Mouse (Mus musculus): ENCODE measurements at regions not wholly inside any gene's neighbourhood (a gene's known extent, or its start where the extent isn't known, plus 50 kb on each side); places are given as distances from the start of the nearest gene placed in this dataset.

- Histone ChIP-seq H3K9me3 (ENCODE audit: control insufficient read depth, low read length) (no peaks in the 10 kb centered on the region), H3K4me1 (replicated peaks; ENCODE audit: control insufficient read depth, insufficient read depth, low read length) (no peaks in the 10 kb centered on the region), H3K27me3 (ENCODE audit: control insufficient read depth, insufficient read depth, low read length) (no peaks in the 10 kb centered on the region), H3K4me2 (ENCODE audit: low read depth, low read length, severe bottlenecking) (no peak overlapping the region), H3K27ac (ENCODE audit: low read depth, low read length) (no peak overlapping the region), H3K36me3 (ENCODE audit: control insufficient read depth, insufficient read depth, low read length) (no peaks in the 10 kb centered on the region), H3K4me3 (ENCODE audit: low read depth, low read length) (no peak overlapping the region), H3K9ac (ENCODE audit: low read length) (no peak overlapping the region)
- WGBS, result 65% methylated on average over 3 of the region's 3 CpGs
- ATAC-seq (replicated peaks; ENCODE audit: low FRiP score), result no peak
- DNase-seq (ENCODE audit: low spot score), result no peak
Observed at GRCm38 (mm10) chr12:9450620-9451019, 119.3 kb upstream of the Osr1 start.

GRCm38 (mm10) chr12:9460193-9460592 is 109.7 kb upstream of the Osr1 start:
- H3K4me1 ChIP-seq (replicated peaks; ENCODE audit: control insufficient read depth, insufficient read depth, low read length), result no peaks in the 10 kb centered on the region
- no peak overlapping the region for H3K27ac ChIP-seq (ENCODE audit: low read depth, low read length)
- ATAC-seq (replicated peaks; ENCODE audit: low FRiP score), result no peak
- H3K36me3 ChIP-seq (ENCODE audit: control insufficient read depth, insufficient read depth, low read length), result no peaks in the 10 kb centered on the region
- no peak overlapping the region for H3K4me2 ChIP-seq (ENCODE audit: low read depth, low read length, severe bottlenecking)
- H3K4me3 ChIP-seq (ENCODE audit: low read depth, low read length), result no peak overlapping the region
- H3K9me3 ChIP-seq (ENCODE audit: control insufficient read depth, low read length), result no peaks in the 10 kb centered on the region
- no peak overlapping the region for H3K9ac ChIP-seq (ENCODE audit: low read length)
- DNase-seq (ENCODE audit: low spot score), result no peak
- H3K27me3 ChIP-seq (ENCODE audit: control insufficient read depth, insufficient read depth, low read length), result no peaks in the 10 kb centered on the region
- 86% methylated on average over 3 of the region's 3 CpGs for WGBS

- Histone ChIP-seq H3K9me3 (ENCODE audit: control insufficient read depth, low read length) (no peaks in the 10 kb centered on the region), H3K4me3 (ENCODE audit: low read depth, low read length) (no peak overlapping the region), H3K4me1 (replicated peaks; ENCODE audit: control insufficient read depth, insufficient read depth, low read length) (no peaks in the 10 kb centered on the region), H3K36me3 (ENCODE audit: control insufficient read depth, insufficient read depth, low read length) (no peaks in the 10 kb centered on the region), H3K27me3 (ENCODE audit: control insufficient read depth, insufficient read depth, low read length) (no peaks in the 10 kb centered on the region), H3K27ac (ENCODE audit: low read depth, low read length) (no peak overlapping the region), H3K4me2 (ENCODE audit: low read depth, low read length, severe bottlenecking) (no peak overlapping the region), H3K9ac (ENCODE audit: low read length) (no peak overlapping the region)
- WGBS, result 80% methylated on average over 3 of the region's 3 CpGs
- DNase-seq (ENCODE audit: low spot score) (no peak), ATAC-seq (replicated peaks; ENCODE audit: low FRiP score) (no peak)
Observed at GRCm38 (mm10) chr12:9469655-9470470, 100.1 kb upstream of the Osr1 start.

- Histone ChIP-seq H3K36me3 (ENCODE audit: control insufficient read depth, insufficient read depth, low read length) (no peaks in the 10 kb centered on the region), H3K9me3 (ENCODE audit: control insufficient read depth, low read length) (no peaks in the 10 kb centered on the region), H3K4me2 (ENCODE audit: low read depth, low read length, severe bottlenecking) (no peak overlapping the region), H3K4me1 (replicated peaks; ENCODE audit: control insufficient read depth, insufficient read depth, low read length) (no peaks in the 10 kb centered on the region), H3K4me3 (ENCODE audit: low read depth, low read length) (no peak overlapping the region), H3K27ac (ENCODE audit: low read depth, low read length) (no peak overlapping the region), H3K27me3 (ENCODE audit: control insufficient read depth, insufficient read depth, low read length) (no peaks in the 10 kb centered on the region), H3K9ac (ENCODE audit: low read length) (no peak overlapping the region)
- 88% methylated on average over 2 of the region's 2 CpGs for WGBS
- no peak for ATAC-seq (replicated peaks; ENCODE audit: low FRiP score)
- no peak for DNase-seq (ENCODE audit: low spot score)
Observed at GRCm38 (mm10) chr12:9475836-9476235, 94.1 kb upstream of the Osr1 start.

GRCm38 (mm10) chr12:9478201-9478600 is 91.7 kb upstream of the Osr1 start:
- ATAC-seq (replicated peaks; ENCODE audit: low FRiP score) (no peak), DNase-seq (ENCODE audit: low spot score) (no peak)
- H3K4me2 ChIP-seq (ENCODE audit: low read depth, low read length, severe bottlenecking), result no peak overlapping the region
- no peaks in the 10 kb centered on the region for H3K27me3 ChIP-seq (ENCODE audit: control insufficient read depth, insufficient read depth, low read length)
- no peak overlapping the region for H3K9ac ChIP-seq (ENCODE audit: low read length)
- H3K4me3 ChIP-seq (ENCODE audit: low read depth, low read length), result no peak overlapping the region
- no peaks in the 10 kb centered on the region for H3K4me1 ChIP-seq (replicated peaks; ENCODE audit: control insufficient read depth, insufficient read depth, low read length)
- no peaks in the 10 kb centered on the region for H3K9me3 ChIP-seq (ENCODE audit: control insufficient read depth, low read length)
- no peak overlapping the region for H3K27ac ChIP-seq (ENCODE audit: low read depth, low read length)
- 77% methylated on average over 1 of the region's 1 CpGs for WGBS
- H3K36me3 ChIP-seq (ENCODE audit: control insufficient read depth, insufficient read depth, low read length), result no peaks in the 10 kb centered on the region

- no peak overlapping the region for H3K4me3 ChIP-seq (ENCODE audit: low read depth, low read length)
- no peaks in the 10 kb centered on the region for H3K9me3 ChIP-seq (ENCODE audit: control insufficient read depth, low read length)
- ATAC-seq (replicated peaks; ENCODE audit: low FRiP score) (no peak), DNase-seq (ENCODE audit: low spot score) (no peak)
- no peaks in the 10 kb centered on the region for H3K27me3 ChIP-seq (ENCODE audit: control insufficient read depth, insufficient read depth, low read length)
- H3K27ac ChIP-seq (ENCODE audit: low read depth, low read length), result no peak overlapping the region
- no peak overlapping the region for H3K4me2 ChIP-seq (ENCODE audit: low read depth, low read length, severe bottlenecking)
- H3K36me3 ChIP-seq (ENCODE audit: control insufficient read depth, insufficient read depth, low read length), result no peaks in the 10 kb centered on the region
- no peaks in the 10 kb centered on the region for H3K4me1 ChIP-seq (replicated peaks; ENCODE audit: control insufficient read depth, insufficient read depth, low read length)
- no peak overlapping the region for H3K9ac ChIP-seq (ENCODE audit: low read length)
- 77% methylated on average over 8 of the region's 8 CpGs for WGBS
Observed at GRCm38 (mm10) chr12:9487674-9488413, 82.1 kb upstream of the Osr1 start.

- Histone ChIP-seq H3K27me3 (ENCODE audit: control insufficient read depth, insufficient read depth, low read length) (no peaks in the 10 kb centered on the region), H3K36me3 (ENCODE audit: control insufficient read depth, insufficient read depth, low read length) (no peaks in the 10 kb centered on the region), H3K9me3 (ENCODE audit: control insufficient read depth, low read length) (no peaks in the 10 kb centered on the region), H3K4me3 (ENCODE audit: low read depth, low read length) (no peak overlapping the region), H3K4me2 (ENCODE audit: low read depth, low read length, severe bottlenecking) (no peak overlapping the region), H3K27ac (ENCODE audit: low read depth, low read length) (no peak overlapping the region), H3K9ac (ENCODE audit: low read length) (no peak overlapping the region), H3K4me1 (replicated peaks; ENCODE audit: control insufficient read depth, insufficient read depth, low read length) (no peaks in the 10 kb centered on the region)
- DNase-seq (ENCODE audit: low spot score) (no peak), ATAC-seq (replicated peaks; ENCODE audit: low FRiP score) (no peak)
- WGBS, result 70% methylated on average over 5 of the region's 5 CpGs
Observed at GRCm38 (mm10) chr12:9513926-9514325, 56.0 kb upstream of the Osr1 start.

GRCm38 (mm10) chr12:9518782-9519181 is 51.1 kb upstream of the Osr1 start:
- H3K4me1 ChIP-seq (replicated peaks; ENCODE audit: control insufficient read depth, insufficient read depth, low read length), result no peaks in the 10 kb centered on the region
- no peaks in the 10 kb centered on the region for H3K27me3 ChIP-seq (ENCODE audit: control insufficient read depth, insufficient read depth, low read length)
- H3K36me3 ChIP-seq (ENCODE audit: control insufficient read depth, insufficient read depth, low read length), result no peaks in the 10 kb centered on the region
- no peak overlapping the region for H3K4me2 ChIP-seq (ENCODE audit: low read depth, low read length, severe bottlenecking)
- no peak overlapping the region for H3K27ac ChIP-seq (ENCODE audit: low read depth, low read length)
- DNase-seq (ENCODE audit: low spot score) (no peak), ATAC-seq (replicated peaks; ENCODE audit: low FRiP score) (no peak)
- no peak overlapping the region for H3K4me3 ChIP-seq (ENCODE audit: low read depth, low read length)
- H3K9ac ChIP-seq (ENCODE audit: low read length), result no peak overlapping the region
- no peaks in the 10 kb centered on the region for H3K9me3 ChIP-seq (ENCODE audit: control insufficient read depth, low read length)
- 87% methylated on average over 7 of the region's 7 CpGs for WGBS
